Mouse (Mus musculus) adrenal gland, adult 10 weeks (tissue): ENCODE results near the gene Prss12. TPM values are rescaled to one million over a fixed set of nuclear protein-coding genes. Genes with fewer than 3 reads are reported as not detected.

Experiments used
- polyA plus RNA-seq: library from polyadenylated mRNA; stranded (reverse); fragments of 350-450 nt; fragmentation: Illumina TruSeq; extraction: RNeasy Lipid Tissue Mini Kit (QIAGEN cat#74804); gene quantifications from one replicate; pipeline ENCODE4 v1.2.3, GENCODE M21; 2014; ENCODE audit warnings: low read depth, low replicate concordance

Prss12 gene
- 0.87 TPM for polyA plus RNA-seq

DNA sequence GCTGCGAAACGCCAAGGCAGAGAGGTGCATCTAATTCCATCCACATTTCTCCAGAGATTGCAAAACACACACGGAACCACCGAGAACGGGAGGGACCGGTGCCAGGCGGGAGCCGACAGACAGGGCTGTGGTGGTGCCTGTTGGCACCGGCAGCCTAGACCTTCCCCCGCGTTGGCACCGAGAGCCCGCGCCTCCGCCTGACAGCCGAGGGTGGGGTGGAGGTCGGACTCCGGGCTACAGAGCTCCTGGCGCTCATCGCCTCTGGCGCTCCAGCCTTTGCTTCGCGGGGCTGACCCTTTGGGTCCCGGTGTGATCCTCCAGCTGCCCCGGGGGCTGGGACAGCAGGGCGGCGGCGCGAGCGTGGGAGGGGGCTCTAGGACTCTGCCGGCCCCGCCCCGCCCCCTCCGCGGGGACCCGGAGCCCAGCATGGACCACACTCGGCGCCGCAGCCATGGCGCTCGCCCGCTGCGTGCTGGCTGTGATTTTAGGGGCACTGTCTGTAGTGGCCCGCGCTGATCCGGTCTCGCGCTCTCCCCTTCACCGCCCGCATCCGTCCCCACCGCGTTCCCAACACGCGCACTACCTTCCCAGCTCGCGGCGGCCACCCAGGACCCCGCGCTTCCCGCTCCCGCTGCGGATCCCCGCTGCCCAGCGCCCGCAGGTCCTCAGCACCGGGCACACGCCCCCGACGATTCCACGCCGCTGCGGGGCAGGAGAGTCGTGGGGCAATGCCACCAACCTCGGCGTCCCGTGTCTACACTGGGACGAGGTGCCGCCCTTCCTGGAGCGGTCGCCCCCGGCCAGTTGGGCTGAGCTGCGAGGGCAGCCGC is at the start of gene Prss12:
TSS of gene Prss12 (plus strand) at position 206 of the 830 bp plus-strand sequence.

Other genes with a start within 250 kb of the Prss12 start
- gene Synpo2, start 210.8 kb upstream of the Prss12 start, polyA plus RNA-seq: 29.7 TPM
- 251 TPM for gene Sec24d, start 179.5 kb upstream of the Prss12 start, polyA plus RNA-seq
- gene Mettl14, start 60.8 kb upstream of the Prss12 start, polyA plus RNA-seq: 66.9 TPM
- 0.41 TPM for gene Ndst3, start 243.9 kb downstream of the Prss12 start, polyA plus RNA-seq